Comparison of ENCODE assay signal across 24 mouse cellular contexts in genomic region chr9:122245471-122245870, GRCm38 (mm10).
"Had no signal": no experiment of that assay in that cellular context is flagged by ENCODE, and none has a peak within 500 bp of the region (broad histone marks: within the 10 kb centered on the region; RNA-seq: fewer than 3 reads in every experiment).

No protein-coding gene starts in this region.

- H3K4me3 ChIP-seq: heart, adult 2 months; heart, embryonic 10.5 days; heart, embryonic 12.5 days; hindbrain, embryonic 10.5 days; hindbrain, embryonic 12.5 days; intestine, embryonic 15.5 days; layer of hippocampus, adult 2 months; limb, embryonic 13.5 days; limb, embryonic 15.5 days; liver, embryonic 12.5 days had no signal

- H3K27ac ChIP-seq: heart, adult 2 months; heart, embryonic 10.5 days; hindbrain, embryonic 10.5 days; hindbrain, embryonic 12.5 days; hindbrain, embryonic 14.5 days; intestine, embryonic 15.5 days; layer of hippocampus, adult 2 months; limb, embryonic 13.5 days; limb, embryonic 15.5 days; liver, embryonic 12.5 days; liver, embryonic 14.5 days had no signal

- H3K36me3 ChIP-seq: intestine, embryonic 15.5 days; liver, embryonic 12.5 days had no signal

- H3K4me1 ChIP-seq: intestine, embryonic 15.5 days; liver, embryonic 12.5 days had no signal

- DNase-seq: gastrocnemius, postnatal 14 days; gastrocnemius, postnatal 36 days; heart, adult 11 months; heart, adult 2 months; heart, postnatal 10 days; heart, postnatal 4 days; kidney, adult 18-20 months; kidney, adult 8-10 months; kidney, postnatal 10 days; kidney, postnatal 25 days; kidney, postnatal 4 days; layer of hippocampus, postnatal 36 days; left cerebral cortex, postnatal 4 days had no signal

- H3K27me3 ChIP-seq: heart, embryonic 12.5 days; hindbrain, embryonic 12.5 days; intestine, embryonic 15.5 days; limb, embryonic 15.5 days; liver, embryonic 12.5 days had no signal

- H3K9me3 ChIP-seq: heart, embryonic 10.5 days; heart, embryonic 12.5 days; hindbrain, embryonic 10.5 days; hindbrain, embryonic 12.5 days; intestine, embryonic 15.5 days; limb, embryonic 13.5 days; limb, embryonic 15.5 days; liver, embryonic 12.5 days had no signal
